Mouse (Mus musculus): ENCODE results near the gene Klrb1b.
A peak's percentile ranks its signal among the peaks of the same experiment; 100 is the strongest.
"Not testable (repeated sequence)": the region's sequence is repeated elsewhere in the genome, so short reads cannot be mapped to it uniquely, and the experiment has no call there.

Klrb1b gene

DNA sequence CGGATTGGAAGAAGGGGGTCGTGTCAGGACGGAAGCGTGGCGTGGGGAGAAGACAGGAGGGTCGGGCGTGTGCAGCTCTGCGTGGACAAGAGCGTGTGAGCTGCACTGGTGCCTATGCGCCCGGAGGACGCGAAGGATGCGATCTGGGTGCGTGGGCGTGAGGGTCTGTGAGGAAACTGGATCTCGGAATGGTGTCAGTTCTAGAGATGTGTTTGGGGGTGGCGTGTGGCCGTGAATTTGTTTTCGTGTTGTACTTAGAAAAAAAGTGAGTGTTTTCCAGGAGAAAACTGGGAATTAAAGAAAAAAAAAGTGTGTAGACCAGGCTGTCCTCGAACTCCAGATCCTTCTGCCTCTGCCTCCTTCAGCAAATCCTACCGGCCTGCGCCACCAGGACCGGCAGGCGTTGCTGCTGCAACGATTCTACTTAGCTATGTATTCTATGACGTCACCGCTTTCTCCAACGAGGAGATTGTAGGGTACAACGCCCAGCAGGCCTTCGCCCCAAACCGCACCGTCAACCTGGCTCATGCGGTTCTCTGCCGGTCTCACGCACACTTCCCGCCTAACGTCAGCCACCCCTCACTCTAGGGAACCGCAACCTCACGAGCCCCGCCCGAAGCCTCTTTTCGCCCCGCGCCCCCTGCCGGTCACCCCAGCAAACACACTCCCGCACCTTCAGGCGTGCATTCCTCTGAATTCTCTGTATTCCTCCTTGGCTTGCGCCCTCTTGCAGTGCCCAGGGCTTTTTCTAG is 26.8 kb downstream of the Klrb1b start:
- DNase-seq (ENCODE audit: low read depth, low spot score), result peak; percentile 89

DNA sequence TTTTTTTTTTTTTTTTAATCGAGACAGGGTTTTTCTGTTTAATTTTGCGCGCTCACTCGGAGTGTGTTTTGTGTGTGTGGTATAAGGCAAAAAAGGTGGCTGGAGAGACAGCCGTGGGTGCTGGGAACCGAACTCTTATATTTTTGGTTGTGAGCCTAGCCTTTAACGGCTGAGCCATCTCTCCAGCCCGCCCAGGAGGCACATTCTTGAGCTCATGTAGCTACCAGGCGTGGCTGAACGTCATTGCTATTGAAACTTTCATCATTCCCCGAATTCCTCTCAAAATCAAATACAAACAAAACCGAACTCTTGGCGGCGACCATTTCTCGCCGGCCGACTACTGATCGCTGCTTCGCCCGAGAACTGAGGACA is 27.4 kb downstream of the Klrb1b start:
- DNase-seq (ENCODE audit: low read depth, low spot score), result peak; percentile 48

DNA sequence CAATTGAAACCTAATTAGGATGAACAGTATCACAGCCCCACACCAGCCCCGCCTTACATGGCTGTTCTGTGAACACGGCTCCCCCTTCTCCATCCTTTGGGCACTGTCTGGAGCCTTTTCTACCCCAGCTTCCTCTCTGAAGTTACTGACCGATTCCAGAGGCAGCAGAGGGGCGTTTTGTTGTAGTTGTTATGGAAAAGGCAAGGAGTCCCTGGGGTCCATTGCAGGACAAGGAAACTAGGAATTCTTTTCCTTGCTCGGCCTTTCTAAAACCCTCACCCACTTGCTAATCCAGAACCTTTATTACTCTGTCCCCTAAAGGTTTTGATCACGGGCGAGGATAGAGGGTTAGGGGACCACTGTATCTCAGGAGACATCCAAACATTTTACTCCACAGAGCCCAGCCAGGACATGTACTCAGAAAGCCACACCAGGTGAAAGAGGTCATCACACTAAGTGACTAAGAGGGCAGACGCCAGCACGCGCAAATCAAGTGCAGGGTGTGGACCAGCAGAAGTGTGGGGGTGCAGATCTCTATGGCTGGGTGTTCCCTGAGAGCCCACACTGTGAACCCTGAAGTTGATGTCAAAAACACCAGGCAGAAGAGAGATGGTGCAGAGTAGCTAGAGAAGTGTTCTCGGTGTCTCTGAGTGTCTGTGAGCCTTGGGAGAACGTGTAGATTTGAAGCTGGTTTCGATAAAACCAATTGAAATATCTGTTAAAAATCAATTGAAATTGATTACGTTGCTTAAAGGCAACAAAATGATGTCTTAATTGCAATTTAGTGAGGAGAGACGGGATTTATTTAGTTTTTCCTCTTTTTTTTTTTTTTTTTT is 28.0 kb downstream of the Klrb1b start:
- DNase-seq (ENCODE audit: low read depth, low spot score), result no peak

DNA sequence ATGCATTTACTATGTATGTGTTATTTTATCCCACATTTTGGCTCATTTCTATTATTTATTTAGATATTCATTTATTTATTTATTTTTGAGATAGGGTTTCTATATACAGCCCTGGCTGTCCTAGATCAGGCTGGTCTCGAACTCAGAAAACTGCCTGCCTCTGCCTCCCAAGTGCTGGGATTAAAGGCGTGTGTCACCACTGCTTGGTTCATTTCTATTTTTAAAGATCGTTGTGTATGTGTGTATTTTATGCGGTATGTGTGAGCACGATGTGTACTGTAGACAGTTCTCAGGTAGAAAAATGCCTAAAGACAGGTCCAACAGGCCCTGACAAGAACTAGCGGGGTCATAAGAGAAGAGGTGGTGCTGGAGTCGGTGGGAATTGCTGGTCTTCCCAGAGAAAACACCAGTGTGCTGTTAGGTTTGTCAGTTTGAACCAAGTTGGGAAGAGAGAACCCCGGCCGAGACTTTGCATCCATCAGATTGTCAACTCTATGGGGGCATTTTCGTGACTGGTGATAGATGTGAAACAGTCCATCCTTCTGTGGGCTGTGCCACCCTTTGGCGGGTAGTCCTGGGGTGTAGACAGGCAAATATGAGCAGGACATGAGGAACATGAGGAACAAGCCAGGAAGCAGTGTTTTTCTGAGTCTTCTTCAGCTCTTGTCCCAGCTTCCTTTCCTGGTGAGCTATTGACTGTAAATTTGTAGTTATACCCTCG is 28.8 kb downstream of the Klrb1b start:
- no peak for DNase-seq (ENCODE audit: low read depth, low spot score)

DNA sequence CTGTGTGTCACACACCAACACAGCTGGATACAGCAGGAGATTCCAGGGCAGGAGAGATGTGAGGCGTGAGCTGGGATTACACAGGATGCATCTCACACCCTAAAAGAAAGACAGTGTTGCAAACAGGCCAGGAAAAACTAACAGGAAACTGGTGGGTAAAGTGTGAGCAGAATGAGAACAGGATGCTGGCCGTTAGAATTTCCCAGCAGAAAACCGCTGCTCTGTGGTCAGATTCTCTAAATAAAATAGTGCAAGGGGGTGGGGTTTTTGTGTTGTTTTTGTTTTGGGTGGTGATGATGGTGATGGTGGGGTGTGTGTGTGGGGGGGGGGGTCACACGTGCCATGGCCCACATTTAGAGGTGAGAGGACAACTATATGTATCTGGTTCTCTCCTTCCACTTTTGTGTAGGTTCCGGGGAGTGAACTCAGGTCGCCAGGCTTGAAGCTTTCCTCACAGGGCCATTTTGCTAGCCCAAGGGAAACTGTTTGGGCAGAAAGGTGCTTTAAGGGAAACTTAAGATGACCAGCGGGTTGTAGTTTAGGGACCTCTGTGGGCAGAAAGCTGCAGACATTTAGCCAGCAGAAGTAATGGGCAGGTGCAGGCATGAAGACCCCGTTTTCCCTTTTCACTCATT is 29.7 kb downstream of the Klrb1b start:
- no peak for DNase-seq (ENCODE audit: low read depth, low spot score)

DNA sequence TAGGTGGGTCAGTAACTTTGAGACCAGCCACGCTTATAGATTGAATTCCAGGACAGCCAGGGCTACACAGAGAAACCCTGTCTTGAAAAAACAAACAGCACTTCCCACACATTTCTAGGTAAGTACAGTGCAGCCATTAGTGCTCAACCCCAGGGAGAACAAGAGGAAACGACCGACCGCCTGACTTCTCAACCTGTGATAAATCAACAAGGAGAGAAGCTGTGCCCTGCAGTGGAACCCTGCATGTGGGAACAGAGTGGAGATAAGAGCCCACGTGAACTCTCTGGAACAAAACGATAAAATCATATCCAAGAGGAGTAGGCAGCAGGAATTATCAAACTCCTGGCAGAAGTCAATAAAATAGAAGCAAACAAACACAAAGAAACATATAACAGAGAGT is 32.4 kb downstream of the Klrb1b start:
- no peak for DNase-seq (ENCODE audit: low read depth, low spot score)

DNA sequence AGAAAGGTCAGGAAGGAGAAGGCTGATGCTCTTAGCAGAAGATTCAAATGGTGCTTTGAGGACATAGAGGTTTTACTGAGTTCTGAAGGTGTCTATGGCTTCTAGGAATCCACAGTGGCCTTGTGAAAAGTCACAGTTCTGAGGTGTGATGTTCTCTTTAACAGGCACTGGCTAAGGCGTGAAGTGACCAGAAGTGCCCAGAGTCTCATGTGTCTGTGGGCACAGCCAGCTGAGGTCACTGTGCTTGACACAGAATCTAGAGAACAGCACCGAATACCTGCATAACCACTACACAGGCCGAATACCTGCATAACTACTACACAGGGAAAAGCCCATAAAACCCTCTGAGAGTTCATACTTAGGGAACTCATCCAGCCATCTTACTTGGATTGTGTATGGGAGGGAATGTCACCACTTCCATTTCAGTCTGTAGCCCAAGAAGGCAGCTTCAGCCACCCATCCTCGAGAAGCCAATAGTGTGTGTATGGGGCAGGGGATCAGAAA is 35.6 kb downstream of the Klrb1b start:
- not testable (repeated sequence) for DNase-seq (ENCODE audit: low read depth, low spot score)

DNA sequence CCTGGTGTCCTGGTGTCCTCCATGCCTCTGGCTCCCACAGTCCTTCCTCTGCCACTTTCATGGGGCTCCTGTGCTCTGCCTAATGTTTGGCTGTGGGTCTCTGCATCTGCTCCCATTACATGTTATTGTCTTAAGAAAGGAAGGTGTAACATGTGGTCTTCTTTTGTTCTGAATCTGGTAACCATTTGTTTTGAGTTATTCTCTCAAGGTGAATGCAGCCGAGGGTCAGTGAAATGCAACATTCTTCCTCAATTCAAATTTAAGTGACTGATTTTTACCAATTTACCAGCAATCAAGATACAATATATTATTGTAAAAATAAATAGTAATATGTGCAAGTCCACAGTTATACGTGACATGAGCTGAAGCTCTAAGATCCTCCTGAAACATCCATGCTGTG is 37.0 kb downstream of the Klrb1b start, which contains the start of gene Klrb1c:
Klrb1c (minus strand) TSS at position 101 of the 400 bp plus-strand sequence.
- no peak for DNase-seq (ENCODE audit: low read depth, low spot score)

DNA sequence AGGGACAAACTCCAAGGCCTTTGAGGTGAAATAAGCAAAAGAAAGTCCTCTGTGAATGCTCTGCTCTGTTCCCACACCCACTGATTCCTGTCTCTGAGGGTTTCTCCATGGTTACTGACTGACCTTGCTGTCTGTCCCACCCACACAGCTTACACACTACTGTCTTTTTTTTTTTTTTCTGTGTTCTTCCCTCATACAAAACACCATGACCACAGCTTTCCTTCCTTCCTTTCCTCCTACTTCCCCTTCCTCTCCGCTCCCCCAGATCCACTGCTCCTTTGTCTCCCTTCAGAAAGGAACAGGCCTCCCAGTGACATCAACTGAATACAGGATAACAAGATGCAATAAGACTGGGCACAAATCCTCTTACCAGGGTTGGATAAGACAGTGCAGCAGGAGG is 37.6 kb downstream of the Klrb1b start:
- no peak for DNase-seq (ENCODE audit: low read depth, low spot score)

DNA sequence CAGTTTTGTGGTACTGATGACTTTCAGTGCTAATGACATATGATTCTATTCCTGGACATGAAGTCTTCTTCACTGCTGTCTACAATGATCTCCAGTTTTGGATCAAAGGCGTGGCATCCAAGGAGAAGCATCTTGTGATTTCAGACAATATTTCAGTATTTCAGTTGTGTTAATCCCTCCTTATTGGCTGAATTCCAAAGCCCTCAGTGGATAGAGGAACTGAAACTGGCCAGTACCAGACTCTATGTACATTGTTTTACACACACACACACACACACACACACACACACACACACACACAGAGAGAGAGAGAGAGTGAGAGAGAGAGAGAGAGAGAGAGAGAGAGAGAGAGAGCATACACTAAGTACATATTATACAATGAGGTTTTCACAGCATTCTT is 39.7 kb downstream of the Klrb1b start:
- not testable (repeated sequence) for DNase-seq (ENCODE audit: low read depth, low spot score)

DNA sequence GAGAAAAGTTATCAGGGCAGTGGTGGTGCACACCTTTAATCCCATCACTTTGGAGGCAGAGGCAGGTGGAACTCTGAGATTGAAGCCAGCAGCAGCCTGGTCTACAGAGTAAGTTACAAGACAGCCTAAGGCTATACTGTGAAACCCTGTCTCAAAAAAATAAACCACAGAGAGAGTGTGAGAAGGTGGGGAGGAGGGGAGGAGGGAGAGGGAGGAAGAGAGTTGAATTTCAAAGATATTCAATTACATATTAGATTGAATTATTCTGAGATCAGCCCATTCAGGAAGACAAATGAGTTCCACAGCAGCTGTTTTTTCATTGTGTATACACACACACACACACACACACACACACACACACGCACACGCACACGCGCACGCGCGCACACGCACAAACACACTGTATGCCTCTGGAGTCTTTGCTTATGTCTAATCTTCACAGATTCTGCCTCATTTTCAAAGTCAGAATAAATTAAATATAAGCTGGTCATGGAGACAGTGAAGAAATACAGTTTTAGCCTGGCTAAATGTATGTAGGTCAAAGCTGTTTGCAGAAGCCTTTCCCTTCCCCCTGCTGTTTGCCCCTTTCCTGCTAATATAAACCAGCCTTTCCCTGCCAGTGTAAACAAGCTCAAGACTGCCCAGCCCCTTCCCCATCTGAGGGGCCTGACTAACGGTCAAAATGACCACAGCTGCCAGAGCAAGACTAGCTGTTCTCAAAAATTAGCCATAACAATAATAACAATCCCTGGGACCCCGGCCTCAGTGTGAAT is 56.5 kb downstream of the Klrb1b start:
- DNase-seq (ENCODE audit: low read depth, low spot score), result no peak

DNA sequence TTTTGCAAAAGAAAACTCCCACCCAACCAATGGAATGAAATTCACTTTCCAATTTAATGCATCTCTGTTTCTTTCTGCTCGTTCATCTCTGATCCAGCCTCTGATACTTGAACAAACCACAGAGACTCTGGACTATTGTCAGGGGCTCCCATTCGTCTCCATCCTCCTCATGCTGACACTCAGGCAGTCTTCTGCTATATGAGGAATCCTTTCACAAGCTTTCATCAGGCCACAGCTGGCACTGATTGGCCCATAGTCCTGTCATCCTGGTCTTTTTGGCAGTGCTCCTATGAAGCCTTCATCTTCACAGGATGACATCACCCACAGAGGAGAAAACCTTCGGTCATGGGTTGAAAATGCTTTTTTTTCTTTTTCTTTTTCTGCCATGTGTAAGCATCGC is 58.1 kb downstream of the Klrb1b start:
- no peak for DNase-seq (ENCODE audit: low read depth, low spot score)

DNA sequence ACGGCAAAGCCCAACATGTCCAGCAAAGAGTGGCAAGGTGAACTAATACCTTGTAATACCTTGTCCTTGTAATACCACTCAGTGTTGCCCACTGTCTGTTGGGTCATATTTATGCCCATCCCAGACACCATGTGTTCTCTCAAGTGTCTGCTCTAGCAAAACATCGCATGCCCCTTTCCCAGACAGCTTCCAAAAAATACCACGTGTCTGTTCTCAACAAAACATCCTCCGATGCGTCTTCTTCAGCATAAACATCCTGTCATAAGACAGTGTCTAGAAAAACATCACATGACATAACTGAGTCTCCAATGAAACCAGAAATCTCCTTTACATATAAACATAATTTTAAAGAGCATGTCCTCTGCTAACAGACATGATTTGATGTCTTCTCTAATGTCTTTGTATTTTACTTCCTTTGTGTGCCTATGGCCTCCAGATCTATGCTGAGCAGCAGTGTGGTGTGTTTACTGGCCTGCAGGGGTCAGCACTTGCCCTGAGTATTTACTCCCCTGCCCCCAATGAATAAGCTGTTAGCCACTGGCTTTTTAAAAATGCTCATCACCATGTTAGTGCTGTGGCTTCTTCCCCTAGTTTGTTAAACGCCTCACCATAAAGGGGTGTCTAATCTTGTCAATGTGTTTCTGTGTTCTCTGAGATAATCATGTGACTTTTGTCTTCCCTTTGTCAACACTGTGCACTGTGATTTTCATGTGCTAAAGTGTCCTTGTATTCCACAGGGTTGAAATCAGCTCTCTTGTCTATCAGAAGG is 59.5 kb downstream of the Klrb1b start:
- DNase-seq (ENCODE audit: low read depth, low spot score), result peak; percentile 41

DNA sequence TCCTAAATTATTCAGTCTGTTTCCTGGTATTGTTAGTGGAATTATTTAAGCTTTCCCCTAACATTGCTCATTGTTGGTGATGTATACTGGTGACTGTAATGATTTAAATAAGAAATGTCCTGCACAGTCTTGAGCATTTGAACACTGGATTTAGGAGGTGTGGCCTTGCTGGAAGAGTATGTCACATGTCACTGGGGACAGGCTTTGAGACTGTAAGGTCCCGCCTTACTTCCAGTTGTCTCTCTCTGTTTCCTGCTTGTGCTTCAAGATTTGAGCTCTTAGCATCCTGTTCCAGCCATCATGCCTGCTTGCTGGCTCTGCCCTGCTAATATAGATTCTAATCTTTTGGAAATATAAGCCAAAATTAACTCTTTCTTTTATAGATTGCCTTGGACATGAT is 60.9 kb downstream of the Klrb1b start:
- DNase-seq (ENCODE audit: low read depth, low spot score), result no peak

DNA sequence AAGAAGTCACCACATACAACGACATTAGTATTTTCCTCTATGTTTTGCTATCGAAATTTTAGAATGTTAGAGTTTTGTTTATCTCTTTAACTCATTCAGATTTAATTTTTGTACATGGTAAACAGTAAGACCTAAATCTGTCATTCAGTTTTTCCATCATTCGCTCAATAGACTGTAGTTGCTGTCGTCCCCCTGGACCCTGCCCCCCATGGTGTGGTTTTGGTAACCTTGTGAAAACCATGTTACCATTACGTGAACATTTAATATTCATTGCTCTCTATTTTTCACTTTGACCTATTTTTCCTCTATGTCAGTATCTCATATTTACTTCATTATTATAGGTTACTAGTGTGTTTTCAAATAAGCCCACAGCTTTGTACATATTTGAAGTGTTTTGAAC is 61.5 kb downstream of the Klrb1b start:
- DNase-seq (ENCODE audit: low read depth, low spot score), result no peak

DNA sequence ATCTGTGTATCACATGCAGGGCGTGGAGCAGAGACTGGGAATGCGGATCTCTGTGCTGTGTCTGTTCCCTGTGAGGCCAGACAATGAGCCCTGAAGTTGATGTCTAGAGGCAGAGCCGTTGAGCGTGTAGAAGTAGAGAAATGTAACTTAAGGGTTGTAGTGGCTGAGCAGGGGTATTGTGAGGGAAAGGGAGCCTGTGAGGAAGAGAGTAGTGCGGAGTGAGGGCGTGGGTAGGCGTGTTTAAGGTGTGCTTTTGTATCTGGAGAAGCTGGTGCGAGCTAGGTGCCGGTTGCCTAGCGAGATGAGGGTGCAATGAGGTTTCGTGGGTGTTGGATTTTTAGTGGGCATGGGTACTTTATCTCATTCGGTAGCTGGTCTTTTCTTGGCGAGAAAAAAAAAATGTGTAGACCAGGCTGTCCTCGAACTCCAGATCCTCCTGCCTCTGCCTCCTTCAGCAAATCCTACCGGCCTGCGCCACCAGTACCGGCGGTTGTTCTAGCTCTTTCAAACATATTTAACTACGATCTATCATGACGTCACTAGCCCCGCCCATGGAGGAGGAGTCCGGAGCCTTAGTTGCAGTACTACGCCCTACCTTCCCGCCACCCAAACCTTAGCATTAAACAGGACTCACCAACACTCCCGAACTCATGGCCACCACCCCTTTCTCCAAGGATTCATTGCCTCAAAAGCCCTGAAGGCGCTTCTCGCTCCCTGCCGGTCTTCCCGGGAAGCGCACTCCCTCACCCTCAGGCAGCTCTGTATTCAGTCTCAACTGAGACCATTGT is 62.2 kb downstream of the Klrb1b start:
- peak; percentile 90 for DNase-seq (ENCODE audit: low read depth, low spot score)
